Mouse (Mus musculus) CH12.LX (cell line): ENCODE results near the gene Mon2. TPM values are rescaled to one million over a fixed set of nuclear protein-coding genes. Genes with fewer than 3 reads are reported as not detected.
A peak's percentile ranks its signal among the peaks of the same experiment; 100 is the strongest.

ENCODE experiments used
- DNase-seq: peaks from one replicate; pipeline ENCODE4 v3.0.0-alpha.2; 2013; ENCODE audit errors: extremely low read depth
- H3K27ac ChIP-seq: 2 replicates; pipeline ENCODE4 v1.5.1; 2012; ENCODE audit warnings: low read depth, mild to moderate bottlenecking, control low read depth, moderate library complexity; ENCODE audit not compliant: insufficient read depth
- H3K27me3 ChIP-seq: replicated peaks from 2 replicates; pipeline ENCODE3; 2012; ENCODE audit warnings: inconsistent platforms
- H3K36me3 ChIP-seq, 2 experiments: replicated peaks in 1 of 2; 2 replicates each; pipeline versions ENCODE3 to v1.6.1; 2012; ENCODE audit warnings: inconsistent platforms in 1 of 2, low read length in 1 of 2, mild to moderate bottlenecking in 1 of 2, mixed read lengths in 1 of 2, moderate library complexity in 1 of 2; ENCODE audit not compliant: control insufficient read depth in 1 of 2, insufficient read depth in 1 of 2
- H3K4me1 ChIP-seq, 2 experiments: 2 replicates each; pipeline ENCODE4 v1.6.1; 2012; ENCODE audit warnings: inconsistent platforms in 1 of 2, moderate library complexity in 1 of 2; ENCODE audit not compliant: insufficient read depth in 2 of 2, control insufficient read depth in 1 of 2
- H3K4me2 ChIP-seq: 2 replicates; pipeline ENCODE4 v1.6.1; 2012; ENCODE audit warnings: low read depth, mild to moderate bottlenecking, control low read depth; ENCODE audit not compliant: poor library complexity, insufficient read depth, severe bottlenecking
- H3K4me3 ChIP-seq, 3 experiments: fragments of 150-350 bp in 1 of 3; sonication (generic) in 1 of 3; replicated peaks in 1 of 3; 2 replicates each; pipeline versions ENCODE3 to v1.5.1; 2011 to 2012; ENCODE audit warnings: low read depth in 2 of 3, low read length in 2 of 3, mild to moderate bottlenecking in 2 of 3, moderate library complexity in 2 of 3, control low read depth in 1 of 3, improper control_type of control experiment in 1 of 3, inconsistent platforms in 1 of 3, mixed read lengths in 1 of 3; ENCODE audit not compliant: poor library complexity in 1 of 3
- H3K79me2 ChIP-seq: replicated peaks from 2 replicates; pipeline ENCODE4 v1.6.1; 2012; ENCODE audit warnings: mild to moderate bottlenecking, moderate library complexity; ENCODE audit not compliant: control insufficient read depth, poor library complexity, insufficient read depth, severe bottlenecking; ENCODE audit errors: extremely low read depth
- H3K9ac ChIP-seq: 2 replicates; pipeline ENCODE4 v1.6.1; 2012; ENCODE audit warnings: low read depth, mild to moderate bottlenecking, control low read depth, moderate library complexity; ENCODE audit not compliant: insufficient read depth
- H3K9me3 ChIP-seq: replicated peaks from 2 replicates; pipeline ENCODE3; 2012; ENCODE audit warnings: low read length, inconsistent platforms, mixed read lengths
- BHLHE40 ChIP-seq: IDR thresholded peaks from 2 replicates; pipeline ENCODE4 v1.6.1; 2011; ENCODE audit warnings: mild to moderate bottlenecking, low read depth, low read length, improper control_type of control experiment
- CHD1 ChIP-seq: IDR thresholded peaks from 2 replicates; pipeline ENCODE4 v1.6.1; 2012; ENCODE audit warnings: low read depth, low read length, improper control_type of control experiment, inconsistent platforms
- CHD2 ChIP-seq: IDR thresholded peaks from 2 replicates; pipeline ENCODE4 v1.6.1; 2011; ENCODE audit warnings: low read length, improper control_type of control experiment
- CTCF ChIP-seq, 2 experiments: IDR thresholded peaks in 1 of 2; conservative IDR thresholded peaks in 1 of 2; 2 replicates each; pipeline ENCODE4 v1.5.1; 2011 to 2012; ENCODE audit warnings: low read depth in 2 of 2, low read length in 2 of 2, improper control_type of control experiment in 1 of 2, inconsistent platforms in 1 of 2, mild to moderate bottlenecking in 1 of 2, moderate library complexity in 1 of 2
- E2F4 ChIP-seq: IDR thresholded peaks from 2 replicates; pipeline ENCODE4 v1.6.1; 2011; ENCODE audit warnings: low read depth, low read length, improper control_type of control experiment; ENCODE audit not compliant: insufficient replicate concordance
- ELF1 ChIP-seq: IDR thresholded peaks from 2 replicates; pipeline ENCODE4 v1.6.1; 2014; ENCODE audit warnings: low read depth, mild to moderate bottlenecking, inconsistent platforms, low read length, improper control_type of control experiment
- EP300 ChIP-seq: IDR thresholded peaks from 2 replicates; pipeline ENCODE4 v1.6.1; 2011; ENCODE audit warnings: low read length, improper control_type of control experiment
- ETS1 ChIP-seq: conservative IDR thresholded peaks from 2 replicates; pipeline ENCODE4 v1.6.1; 2012; ENCODE audit warnings: low read depth, mild to moderate bottlenecking, inconsistent platforms, low read length, improper control_type of control experiment, moderate library complexity
- GABPA ChIP-seq: IDR thresholded peaks from 2 replicates; pipeline ENCODE4 v1.6.1; 2012; ENCODE audit warnings: low read depth, low read length, improper control_type of control experiment, inconsistent platforms; ENCODE audit not compliant: insufficient replicate concordance
- HCFC1 ChIP-seq: IDR thresholded peaks from 2 replicates; pipeline ENCODE4 v1.6.1; 2012; ENCODE audit warnings: low read depth, mild to moderate bottlenecking, inconsistent platforms, low read length, improper control_type of control experiment
- IRF4 ChIP-seq: IDR thresholded peaks from 2 replicates; pipeline ENCODE4 v1.6.1; 2014; ENCODE audit warnings: low read depth, mild to moderate bottlenecking, inconsistent platforms, low read length, improper control_type of control experiment
- JUN ChIP-seq: IDR thresholded peaks from 2 replicates; pipeline ENCODE4 v1.6.1; 2011; ENCODE audit warnings: low read depth, mild to moderate bottlenecking, low read length, improper control_type of control experiment, moderate library complexity; ENCODE audit not compliant: insufficient read depth
- JUND ChIP-seq: conservative IDR thresholded peaks from 2 replicates; pipeline ENCODE4 v1.6.1; 2011; ENCODE audit warnings: low read depth, low read length, improper control_type of control experiment
- KAT2A ChIP-seq: IDR thresholded peaks from 2 replicates; pipeline ENCODE4 v1.6.1; 2012; ENCODE audit warnings: low read length, improper control_type of control experiment, inconsistent platforms; ENCODE audit not compliant: insufficient replicate concordance
- MAFK ChIP-seq: IDR thresholded peaks from 2 replicates; pipeline ENCODE4 v1.6.1; 2011; ENCODE audit warnings: low read length, improper control_type of control experiment; ENCODE audit not compliant: insufficient replicate concordance
- MAX ChIP-seq: IDR thresholded peaks from 2 replicates; pipeline ENCODE4 v1.6.1; 2011; ENCODE audit warnings: low read length, improper control_type of control experiment
- MAZ ChIP-seq: IDR thresholded peaks from 2 replicates; pipeline ENCODE4 v1.6.1; 2012; ENCODE audit warnings: low read depth, mild to moderate bottlenecking, inconsistent platforms, low read length, improper control_type of control experiment, moderate library complexity
- MEF2A ChIP-seq: IDR thresholded peaks from 2 replicates; pipeline ENCODE4 v1.6.1; 2014; ENCODE audit warnings: low read depth, mild to moderate bottlenecking, inconsistent platforms, low read length, improper control_type of control experiment, borderline replicate concordance
- MXI1 ChIP-seq: IDR thresholded peaks from 2 replicates; pipeline ENCODE4 v1.6.1; 2011; ENCODE audit warnings: mild to moderate bottlenecking, low read depth, low read length, improper control_type of control experiment
- MYC ChIP-seq: IDR thresholded peaks from 2 replicates; pipeline ENCODE4 v1.6.1; 2011; ENCODE audit warnings: low read depth, mild to moderate bottlenecking, improper control_type of control experiment, low read length
- NELFE ChIP-seq: IDR thresholded peaks from 2 replicates; pipeline ENCODE4 v1.6.1; 2011; ENCODE audit warnings: low read depth, low read length, improper control_type of control experiment
- NRF1 ChIP-seq: IDR thresholded peaks from 2 replicates; pipeline ENCODE4 v1.6.1; 2014; ENCODE audit warnings: low read depth, mild to moderate bottlenecking, inconsistent platforms, low read length, improper control_type of control experiment, moderate library complexity
- PAX5 ChIP-seq: IDR thresholded peaks from 2 replicates; pipeline ENCODE4 v1.6.1; 2012; ENCODE audit warnings: low read length, inconsistent platforms, mixed read lengths
- POLR2A ChIP-seq: IDR thresholded peaks from 2 replicates; pipeline ENCODE4 v1.6.1; 2011; ENCODE audit warnings: low read depth, mild to moderate bottlenecking, improper control_type of control experiment, low read length
- POLR2AphosphoS2 ChIP-seq: IDR thresholded peaks from 2 replicates; pipeline ENCODE4 v1.6.1; 2011; ENCODE audit warnings: low read depth, low read length, improper control_type of control experiment
- RAD21 ChIP-seq: IDR thresholded peaks from 2 replicates; pipeline ENCODE4 v1.6.1; 2011; ENCODE audit warnings: low read depth, mild to moderate bottlenecking, low read length, improper control_type of control experiment, moderate library complexity
- RCOR1 ChIP-seq: conservative IDR thresholded peaks from 2 replicates; pipeline ENCODE4 v1.6.1; 2012; ENCODE audit warnings: low read depth, mild to moderate bottlenecking, inconsistent platforms, low read length, improper control_type of control experiment
- SIN3A ChIP-seq: IDR thresholded peaks from 2 replicates; pipeline ENCODE4 v1.6.1; 2012; ENCODE audit warnings: low read length, improper control_type of control experiment, inconsistent platforms
- SMC3 ChIP-seq: IDR thresholded peaks from 2 replicates; pipeline ENCODE4 v1.6.1; 2011; ENCODE audit warnings: low read depth, low read length, improper control_type of control experiment
- TBP ChIP-seq: conservative IDR thresholded peaks from 2 replicates; pipeline ENCODE4 v1.6.1; 2011; ENCODE audit warnings: low read depth, low read length, improper control_type of control experiment
- TCF12 ChIP-seq: IDR thresholded peaks from 2 replicates; pipeline ENCODE4 v1.6.1; 2014; ENCODE audit warnings: low read depth, mild to moderate bottlenecking, inconsistent platforms, low read length, improper control_type of control experiment
- UBTF ChIP-seq: IDR thresholded peaks from 2 replicates; pipeline ENCODE4 v1.6.1; 2012; ENCODE audit warnings: low read depth, mild to moderate bottlenecking, inconsistent platforms, low read length, improper control_type of control experiment, moderate library complexity
- USF1 ChIP-seq: IDR thresholded peaks from 2 replicates; pipeline ENCODE4 v1.6.1; 2014; ENCODE audit warnings: low read depth, mild to moderate bottlenecking, inconsistent platforms, low read length, improper control_type of control experiment
- USF2 ChIP-seq: conservative IDR thresholded peaks from 2 replicates; pipeline ENCODE4 v1.6.1; 2011; ENCODE audit warnings: low read depth, low read length, improper control_type of control experiment
- ZC3H11A ChIP-seq: IDR thresholded peaks from 2 replicates; pipeline ENCODE4 v1.6.1; 2012; ENCODE audit warnings: low read depth, mild to moderate bottlenecking, inconsistent platforms, low read length, improper control_type of control experiment
- ZKSCAN1 ChIP-seq: IDR thresholded peaks from 2 replicates; pipeline ENCODE4 v1.6.1; 2012; ENCODE audit warnings: low read depth, inconsistent platforms, low read length, improper control_type of control experiment, borderline replicate concordance
- ZMIZ1 ChIP-seq: IDR thresholded peaks from 2 replicates; pipeline ENCODE4 v1.6.1; 2012; ENCODE audit warnings: low read depth, mild to moderate bottlenecking, inconsistent platforms, low read length, improper control_type of control experiment
- ZNF384 ChIP-seq: IDR thresholded peaks from 2 replicates; pipeline ENCODE4 v1.6.1; 2012; ENCODE audit warnings: low read depth, low read length, improper control_type of control experiment, inconsistent platforms
- dilution Hi-C: fragments of 300-500 bp; cut with MboI; formaldehyde crosslinking; loops from 2 replicates; pipeline ENCODE4 v1.14.3; 2020; ENCODE audit warnings: low sequenced_read_pairs; ENCODE audit not compliant: extremely low pct_unique_long_range_greater_than_20kb, extremely low pct_ligation_motif_present
- in situ Hi-C: fragments of 300-500 bp; cut with MboI; formaldehyde crosslinking; loops from 3 replicates; pipeline ENCODE4 v1.14.3; 2019; ENCODE audit warnings: low sequenced_read_pairs, low pct_ligation_motif_present, low pct_unique_long_range_greater_than_20kb, mixed read lengths
- polyA plus RNA-seq: library from polyadenylated mRNA; unstranded; fragments of >175 nt; gene quantifications from 2 replicates; pipeline ENCODE4 v1.2.1, GENCODE M21; 2012; ENCODE audit warnings: low read depth; ENCODE audit not compliant: insufficient read length
- total RNA-seq, 2 experiments: library from RNA; depleted of rRNA; stranded (reverse); fragments of 300-350 nt in 1 of 2; fragments of >200 nt in 1 of 2; gene quantifications; 2 replicates each; pipeline ENCODE4 v1.2.3; 2012 to 2014

The Mon2 gene
- total and polyA plus RNA-seq, 3 experiments: 18.6 to 31.0 (median 28.8) TPM

DNA sequence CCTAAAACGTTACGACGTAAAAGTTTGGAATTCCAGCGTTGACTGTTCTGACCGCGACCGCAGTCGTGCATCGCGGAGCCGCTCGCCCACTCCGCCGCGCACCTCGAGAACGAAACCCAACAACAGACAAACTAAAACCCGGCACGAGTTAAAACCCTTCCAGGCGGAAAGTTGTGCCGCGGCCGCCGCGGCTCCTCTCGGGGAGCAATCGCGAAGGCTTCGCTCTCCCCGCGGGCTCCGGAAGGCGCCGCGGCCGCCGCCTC, 91.1 kb downstream of the Mon2 start:
- Histone ChIP-seq H3K4me3 (peak overlapping the region; percentile 82 to 91 (median 86)), H3K4me2 (no peak overlapping the region), H3K36me3 (peaks cover 0 to 14% of the 10 kb centered on the region in 2 experiments), H3K27me3 (no peaks in the 10 kb centered on the region), H3K9ac (peak overlapping the region; percentile 95), H3K79me2 (peaks cover 18% of the 10 kb centered on the region), H3K27ac (peak overlapping the region; percentile 89), H3K4me1 (peaks cover 8 to 35% of the 10 kb centered on the region in 2 experiments; a peak in 3 of 4 replicates), H3K9me3 (no peaks in the 10 kb centered on the region)
- dilution Hi-C loops: no loop called here
- TF ChIP-seq IRF4: no peak
- TF ChIP-seq CTCF (conservative IDR thresholded peaks at IDR 0.05 in 1 of 2, IDR thresholded peaks at IDR 0.05 in 1 of 2; ENCODE audit: low read depth in 2 of 2, low read length in 2 of 2): no peak
- no peak; the same call in 1 of the 2 replicates for TF ChIP-seq ELF1
- TF ChIP-seq TBP: no peak
- no peak for TF ChIP-seq MAFK
- TF ChIP-seq ETS1: no peak
- no peak for TF ChIP-seq PAX5
- TF ChIP-seq JUN: no peak
- no peak for TF ChIP-seq SMC3
- no peak for TF ChIP-seq ZNF384
- TF ChIP-seq EP300: no peak
- no peak for TF ChIP-seq JUND
- TF ChIP-seq NELFE: no peak
- TF ChIP-seq HCFC1: no peak
- no peak for TF ChIP-seq USF1
- TF ChIP-seq MEF2A: no peak
- TF ChIP-seq MYC: 0 out of 2 replicates have a peak, but pooled peaks have one; percentile 1
- no peak for TF ChIP-seq KAT2A
- TF ChIP-seq POLR2A: 0 out of 2 replicates have a peak, but pooled peaks have one; percentile 46
- no peak for TF ChIP-seq NRF1
- no peak for TF ChIP-seq USF2
- no peak for TF ChIP-seq MAZ
- no peak for TF ChIP-seq MXI1
- TF ChIP-seq RCOR1: no peak; the same call in 1 of the 2 replicates
- TF ChIP-seq E2F4: no peak
- no peak for TF ChIP-seq GABPA
- TF ChIP-seq SIN3A: peak; percentile 37; the same call in 1 of the 2 replicates
- no peak for TF ChIP-seq CHD2
- peak; percentile 84; the same call in 1 of the 2 replicates for TF ChIP-seq UBTF
- TF ChIP-seq MAX: no peak; the same call in 1 of the 2 replicates
- TF ChIP-seq RAD21: no peak
- peak; percentile 80 for TF ChIP-seq BHLHE40
- TF ChIP-seq CHD1: no peak
- TF ChIP-seq ZMIZ1: no peak
- no peak for TF ChIP-seq ZKSCAN1
- TF ChIP-seq POLR2AphosphoS2: 0 out of 2 replicates have a peak, but pooled peaks have one; percentile 21
- TF ChIP-seq ZC3H11A: no peak
- no peak for TF ChIP-seq TCF12
- in situ Hi-C loops: no loop called here
- peak; percentile 54 for DNase-seq
